19 mouse cellular contexts compared by ENCODE assay signal in genomic region chr13:104562536-104562935, GRCm38 (mm10).
DNase-seq lines count a peak whose midpoint lies in the region; ATAC-seq and TF ChIP-seq lines count a peak whose summit lies in the region.
"Had no signal": no experiment of that assay in that cellular context is flagged by ENCODE, and none has a peak within 500 bp of the region (broad histone marks: within the 10 kb centered on the region; RNA-seq: fewer than 3 reads in every experiment).

No protein-coding gene starts in this region.

- no peaks in the 10 kb centered on the region; the same call in 1 of the 2 replicates for H3K27me3 ChIP-seq in cerebellum, adult 2 months (ENCODE audit: control insufficient read depth, insufficient read depth, low read length)
- H3K27me3 ChIP-seq in forebrain, embryonic 12.5 days: no peaks in the 10 kb centered on the region
- no peaks in the 10 kb centered on the region for H3K27me3 ChIP-seq in forebrain, postnatal 0 days (ENCODE audit: insufficient read depth, low read length)
- H3K27me3 ChIP-seq in embryonic facial prominence, embryonic 12.5 days: no peaks in the 10 kb centered on the region
- H3K27me3 ChIP-seq in limb, embryonic 13.5 days: no peaks in the 10 kb centered on the region
- H3K27me3 ChIP-seq: liver, embryonic 13.5 days; midbrain, embryonic 12.5 days had no signal

- TF ChIP-seq CTCF in cerebellum, adult 2 months (IDR thresholded peaks at IDR 0.05; ENCODE audit: borderline replicate concordance, insufficient read depth, low read depth, low read length): no peak
- TF ChIP-seq CTCF in forebrain, postnatal 0 days (IDR thresholded peaks at IDR 0.05; ENCODE audit: low read depth): no peak

- H3K4me3 ChIP-seq in cerebellum, adult 2 months (replicated peaks; ENCODE audit: insufficient read depth, low read depth, low read length): no peak overlapping the region
- H3K4me3 ChIP-seq in forebrain, embryonic 12.5 days (replicated peaks): no peak overlapping the region
- no peak overlapping the region for H3K4me3 ChIP-seq in forebrain, postnatal 0 days (ENCODE audit: low read depth, low read length)
- H3K4me3 ChIP-seq in embryonic facial prominence, embryonic 12.5 days: no peak overlapping the region
- H3K4me3 ChIP-seq in limb, embryonic 13.5 days: no peak overlapping the region
- H3K4me3 ChIP-seq: embryonic facial prominence, embryonic 15.5 days; heart, embryonic 10.5 days; liver, embryonic 13.5 days; midbrain, embryonic 12.5 days had no signal

- H3K27ac ChIP-seq in cerebellum, adult 2 months (ENCODE audit: insufficient read depth, low read length): no peak overlapping the region
- 0 out of 2 replicates have a peak overlapping the region, but pooled peaks have one; percentile 5 for H3K27ac ChIP-seq in forebrain, embryonic 12.5 days
- no peak overlapping the region for H3K27ac ChIP-seq in forebrain, postnatal 0 days (ENCODE audit: low read depth, low read length)
- peak overlapping the region; percentile 76 for H3K27ac ChIP-seq in embryonic facial prominence, embryonic 12.5 days
- H3K27ac ChIP-seq in limb, embryonic 13.5 days: 0 out of 2 replicates have a peak overlapping the region, but pooled peaks have one; percentile 44
- H3K27ac ChIP-seq: embryonic facial prominence, embryonic 15.5 days; heart, embryonic 10.5 days; hindbrain, embryonic 14.5 days; liver, embryonic 13.5 days; midbrain, embryonic 12.5 days had no signal

- H3K4me1 ChIP-seq in cerebellum, adult 2 months (ENCODE audit: control insufficient read depth, insufficient read depth, low read length): peaks cover 3% of the 10 kb centered on the region; the same call in 1 of the 2 replicates
- H3K4me1 ChIP-seq in forebrain, embryonic 12.5 days: no peaks in the 10 kb centered on the region
- no peaks in the 10 kb centered on the region; the same call in 1 of the 2 replicates for H3K4me1 ChIP-seq in forebrain, postnatal 0 days (ENCODE audit: insufficient read depth)
- peaks cover 24% of the 10 kb centered on the region for H3K4me1 ChIP-seq in embryonic facial prominence, embryonic 12.5 days
- H3K4me1 ChIP-seq in limb, embryonic 13.5 days: peaks cover 30% of the 10 kb centered on the region
- H3K4me1 ChIP-seq: liver, embryonic 13.5 days; midbrain, embryonic 12.5 days had no signal

- 39% methylated on average over 3 of the region's 3 CpGs for WGBS in cerebellum, adult 2 months
- 36% methylated on average over 3 of the region's 3 CpGs for WGBS in forebrain, embryonic 12.5 days
- 42% methylated on average over 3 of the region's 3 CpGs for WGBS in forebrain, postnatal 0 days
- 29% methylated on average over 3 of the region's 3 CpGs for WGBS in embryonic facial prominence, embryonic 12.5 days
- WGBS in limb, embryonic 13.5 days: 29% methylated on average over 3 of the region's 3 CpGs

- no peaks in the 10 kb centered on the region for H3K36me3 ChIP-seq in forebrain, embryonic 12.5 days (replicated peaks)
- no peaks in the 10 kb centered on the region for H3K36me3 ChIP-seq in forebrain, postnatal 0 days (ENCODE audit: insufficient read depth)
- no peaks in the 10 kb centered on the region for H3K36me3 ChIP-seq in embryonic facial prominence, embryonic 12.5 days
- no peaks in the 10 kb centered on the region for H3K36me3 ChIP-seq in limb, embryonic 13.5 days
- H3K36me3 ChIP-seq: embryonic facial prominence, embryonic 15.5 days; heart, embryonic 10.5 days; liver, embryonic 13.5 days; midbrain, embryonic 12.5 days had no signal

- DNase-seq in cerebellum, adult 2 months: peak; percentile 12 to 15
- no peak for DNase-seq in cerebellum, postnatal 4 days (ENCODE audit: low spot score in 2 of 2)
- DNase-seq in forebrain, postnatal 0 days: no peak
- DNase-seq in right cerebral cortex, postnatal 25 days: no peak
- DNase-seq: adrenal gland, postnatal 36 days; heart, postnatal 4 days; kidney, adult 8-10 months; kidney, postnatal 10 days; liver, embryonic 13.5 days; lung, embryonic 14.5 days had no signal

- no peak for ATAC-seq in forebrain, embryonic 12.5 days (ENCODE audit: low FRiP score)
- ATAC-seq in forebrain, postnatal 0 days: no peak
- no peak for ATAC-seq in embryonic facial prominence, embryonic 12.5 days (ENCODE audit: insufficient number of reproducible peaks, insufficient read depth, low FRiP score, low TSS enrichment)
- no peak for ATAC-seq in limb, embryonic 13.5 days (ENCODE audit: low FRiP score, low read depth)
- ATAC-seq: CD4-positive, CD25-positive, alpha-beta regulatory T cell, adult 4 months; inflammation-experienced regulatory T-cells, adult 6 months had no signal

- no peak overlapping the region for H3K9ac ChIP-seq in forebrain, embryonic 12.5 days
- no peak overlapping the region for H3K9ac ChIP-seq in forebrain, postnatal 0 days
- no peak overlapping the region for H3K9ac ChIP-seq in embryonic facial prominence, embryonic 12.5 days
- H3K9ac ChIP-seq in limb, embryonic 13.5 days: no peak overlapping the region
- H3K9ac ChIP-seq: embryonic facial prominence, embryonic 15.5 days; hindbrain, embryonic 14.5 days; liver, embryonic 13.5 days; lung, embryonic 14.5 days; midbrain, embryonic 12.5 days had no signal

- TF ChIP-seq POLR2A in cerebellum, adult 2 months (IDR thresholded peaks at IDR 0.05; ENCODE audit: borderline replicate concordance, insufficient read depth, low read length): no peak

- H3K9me3 ChIP-seq in forebrain, embryonic 12.5 days: no peaks in the 10 kb centered on the region
- H3K9me3 ChIP-seq in forebrain, postnatal 0 days (ENCODE audit: low read length): no peaks in the 10 kb centered on the region
- H3K9me3 ChIP-seq in embryonic facial prominence, embryonic 12.5 days: no peaks in the 10 kb centered on the region
- H3K9me3 ChIP-seq in limb, embryonic 13.5 days: no peaks in the 10 kb centered on the region
- H3K9me3 ChIP-seq: embryonic facial prominence, embryonic 15.5 days; heart, embryonic 10.5 days; liver, embryonic 13.5 days; midbrain, embryonic 12.5 days had no signal

- H3K4me2 ChIP-seq in forebrain, embryonic 12.5 days: no peak overlapping the region
- H3K4me2 ChIP-seq in forebrain, postnatal 0 days (ENCODE audit: low read depth): no peak overlapping the region
- H3K4me2 ChIP-seq in embryonic facial prominence, embryonic 12.5 days (replicated peaks): no peak overlapping the region
- H3K4me2 ChIP-seq in limb, embryonic 13.5 days (replicated peaks): no peak overlapping the region
- H3K4me2 ChIP-seq: embryonic facial prominence, embryonic 15.5 days; hindbrain, embryonic 14.5 days; liver, embryonic 13.5 days; lung, embryonic 14.5 days; midbrain, embryonic 12.5 days had no signal

Comparison
In these comparisons a context has a peak if more than half of its experiments do, and no peak if none do; other contexts are left out.
1. DNase-seq: peak in cerebellum, adult 2 months (2 of 2); none in cerebellum, postnatal 4 days (0 of 2), forebrain, postnatal 0 days (single experiment) and right cerebral cortex, postnatal 25 days (single experiment).
2. H3K27ac ChIP-seq: peak in forebrain, embryonic 12.5 days (single experiment), embryonic facial prominence, embryonic 12.5 days (single experiment) and limb, embryonic 13.5 days (single experiment); none in cerebellum, adult 2 months (single experiment) and forebrain, postnatal 0 days (single experiment).